8 mouse cellular contexts compared by ENCODE assay signal in the genomic region with DNA sequence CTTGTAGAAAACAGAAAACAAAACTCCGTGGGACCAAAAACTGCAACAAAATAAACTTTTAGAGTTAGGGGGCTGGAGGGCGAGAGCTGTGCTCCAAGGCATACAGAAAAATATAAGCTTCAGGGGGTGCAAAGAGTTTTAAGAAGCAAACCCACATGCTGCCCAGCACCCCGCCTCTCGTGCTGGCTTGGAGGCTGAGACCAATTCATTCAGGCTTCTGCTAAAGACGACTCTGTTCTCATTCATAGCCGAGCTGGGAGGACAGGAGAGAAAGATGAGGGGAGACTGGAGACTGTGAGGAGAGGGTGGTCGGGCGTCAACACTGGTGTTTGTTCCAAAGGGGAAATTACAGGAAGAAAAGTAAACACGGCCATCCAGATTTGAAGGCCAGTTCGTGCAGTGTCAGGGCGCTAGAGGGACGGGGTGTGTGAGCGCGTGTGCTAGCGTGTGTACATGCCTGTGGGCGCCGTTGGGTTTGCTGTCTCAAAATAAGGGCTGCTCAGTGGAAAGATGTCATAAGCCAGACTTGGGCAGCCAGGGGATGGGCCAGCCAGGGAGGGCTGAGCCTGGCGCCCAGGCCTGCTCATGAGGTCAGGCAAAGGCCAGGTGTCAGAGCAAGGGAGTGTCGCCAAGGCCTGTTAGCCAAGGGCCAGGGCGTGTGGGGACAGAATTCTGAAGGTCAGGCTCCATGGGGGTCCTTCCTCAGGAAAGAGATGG. TPM values are rescaled to one million over a fixed set of nuclear protein-coding genes. Genes with fewer than 3 reads are reported as not detected.
DNase-seq lines count a peak whose midpoint lies in the region; ATAC-seq and TF ChIP-seq lines count a peak whose summit lies in the region.

No protein-coding gene starts in this region.

- 46% methylated on average over 20 of the region's 20 CpGs for WGBS in forebrain, postnatal 0 days
- WGBS in intestine, embryonic 15.5 days: 40% methylated on average over 20 of the region's 20 CpGs
- WGBS in lung, embryonic 16.5 days: 17% methylated on average over 20 of the region's 20 CpGs

- H3K4me3 ChIP-seq in layer of hippocampus, adult 2 months: no peak overlapping the region; the same call in 1 of the 2 replicates
- no peak overlapping the region for H3K4me3 ChIP-seq in forebrain, postnatal 0 days (ENCODE audit: low read depth, low read length)
- H3K4me3 ChIP-seq in intestine, embryonic 15.5 days (replicated peaks): no peak overlapping the region
- no peak overlapping the region for H3K4me3 ChIP-seq in lung, embryonic 16.5 days (ENCODE audit: low read length)

- no peak for TF ChIP-seq CTCF in layer of hippocampus, adult 2 months (conservative IDR thresholded peaks at IDR 0.05)
- TF ChIP-seq CTCF in forebrain, postnatal 0 days (IDR thresholded peaks at IDR 0.05; ENCODE audit: low read depth): no peak

- no peak overlapping the region for H3K9ac ChIP-seq in forebrain, postnatal 0 days
- no peak overlapping the region for H3K9ac ChIP-seq in intestine, embryonic 15.5 days
- H3K9ac ChIP-seq in lung, embryonic 16.5 days (ENCODE audit: low read length): peak overlapping the region; percentile 57

- H3K27me3 ChIP-seq in forebrain, postnatal 0 days (ENCODE audit: insufficient read depth, low read length): no peaks in the 10 kb centered on the region
- H3K27me3 ChIP-seq in intestine, embryonic 15.5 days (replicated peaks): no peaks in the 10 kb centered on the region
- H3K27me3 ChIP-seq in lung, embryonic 16.5 days (ENCODE audit: control insufficient read depth, insufficient read depth, low read depth, low read length): no peaks in the 10 kb centered on the region

- H3K4me2 ChIP-seq in forebrain, postnatal 0 days (ENCODE audit: low read depth): no peak overlapping the region
- H3K4me2 ChIP-seq in intestine, embryonic 15.5 days (replicated peaks): peak overlapping the region; percentile 32; the same call in 1 of the 2 replicates
- peak overlapping the region; percentile 4; the same call in 1 of the 2 replicates for H3K4me2 ChIP-seq in lung, embryonic 16.5 days (ENCODE audit: low read depth, low read length)

- H3K4me1 ChIP-seq in forebrain, postnatal 0 days (ENCODE audit: insufficient read depth): no peaks in the 10 kb centered on the region; the same call in 1 of the 2 replicates
- H3K4me1 ChIP-seq in intestine, embryonic 15.5 days (replicated peaks): peaks cover 38% of the 10 kb centered on the region
- peaks cover 65% of the 10 kb centered on the region for H3K4me1 ChIP-seq in lung, embryonic 16.5 days (replicated peaks; ENCODE audit: control insufficient read depth, insufficient read depth, low read length)

- no peak for DNase-seq in layer of hippocampus, adult 2 months (ENCODE audit: low spot score in 2 of 2)
- DNase-seq in layer of hippocampus, adult 9-11 months: no peak
- no peak for DNase-seq in forebrain, postnatal 0 days
- DNase-seq in thymus, postnatal 4 days: no peak
- no peak for DNase-seq in left cerebral cortex, postnatal 10 days (ENCODE audit: extremely low spot score in 1 of 2, low spot score in 2 of 2)
- no peak for DNase-seq in urinary bladder, postnatal 10 days (ENCODE audit: low spot score)

- ATAC-seq in forebrain, postnatal 0 days: peak; percentile 67
- ATAC-seq in intestine, embryonic 15.5 days: peak; percentile 32; the same call in 1 of the 2 replicates
- ATAC-seq in lung, embryonic 16.5 days (ENCODE audit: low read depth): peak; percentile 65

- no peaks in the 10 kb centered on the region for H3K36me3 ChIP-seq in forebrain, postnatal 0 days (ENCODE audit: insufficient read depth)
- H3K36me3 ChIP-seq in intestine, embryonic 15.5 days: no peaks in the 10 kb centered on the region
- H3K36me3 ChIP-seq in lung, embryonic 16.5 days (ENCODE audit: control insufficient read depth, insufficient read depth, low read length): no peaks in the 10 kb centered on the region

- H3K27ac ChIP-seq in layer of hippocampus, adult 2 months: peak overlapping the region; percentile 77
- H3K27ac ChIP-seq in forebrain, postnatal 0 days (ENCODE audit: low read depth, low read length): peak overlapping the region; percentile 64
- H3K27ac ChIP-seq in intestine, embryonic 15.5 days: peak overlapping the region; percentile 85
- peak overlapping the region; percentile 99 for H3K27ac ChIP-seq in lung, embryonic 16.5 days (ENCODE audit: low read length)

- intact Hi-C loops in left cerebral cortex, postnatal 10 days (cut with DNase I): no loop called here

- H3K9me3 ChIP-seq in forebrain, postnatal 0 days (ENCODE audit: low read length): no peaks in the 10 kb centered on the region
- H3K9me3 ChIP-seq in intestine, embryonic 15.5 days: no peaks in the 10 kb centered on the region
- no peaks in the 10 kb centered on the region for H3K9me3 ChIP-seq in lung, embryonic 16.5 days (ENCODE audit: control insufficient read depth, low read length)

RNA-seq across cellular contexts. Expression of gene Atoh8, which starts 9.3 kb away (rescaled TPM):
- 1 to 10 TPM; 2.1 to 3.1 TPM for total RNA-seq in layer of hippocampus, adult 2 months (2021)
- total RNA-seq in forebrain, postnatal 0 days (2014; rRNA removed): 2.6 and 6.9 TPM in 2 replicates
- 3.9 TPM in 2 replicates for polyA plus RNA-seq in forebrain, postnatal 0 days (2015; fragmentation: Nextera tagmentation; extraction: Ambion mirVana)
- 9.4 and 9.6 TPM in 2 replicates for polyA plus RNA-seq in intestine, embryonic 15.5 days (2015; fragmentation: Nextera tagmentation; extraction: Ambion mirVana)
- polyA plus RNA-seq in lung, embryonic 16.5 days (2015; fragmentation: Nextera tagmentation; extraction: Ambion mirVana): 32.2 and 35.3 TPM in 2 replicates
- 1 to 10 TPM; 1.1 to 1.7 TPM for total RNA-seq in left cerebral cortex, postnatal 10 days (2021)

RNA-seq across cellular contexts. Expression of gene Sftpb, which starts 59.7 kb away (rescaled TPM):
- not detected for total RNA-seq in layer of hippocampus, adult 2 months (2021)
- total RNA-seq in forebrain, postnatal 0 days (2014; rRNA removed): not detected in 2 replicates
- 0.16 and 0.21 TPM in 2 replicates for polyA plus RNA-seq in forebrain, postnatal 0 days (2015; fragmentation: Nextera tagmentation; extraction: Ambion mirVana)
- not detected in 2 replicates for polyA plus RNA-seq in intestine, embryonic 15.5 days (2015; fragmentation: Nextera tagmentation; extraction: Ambion mirVana)
- 275 and 324 TPM in 2 replicates for polyA plus RNA-seq in lung, embryonic 16.5 days (2015; fragmentation: Nextera tagmentation; extraction: Ambion mirVana)
- total RNA-seq in left cerebral cortex, postnatal 10 days (2021): not detected
